Mouse (Mus musculus): ENCODE measurements at regions not wholly inside any gene's neighbourhood (a gene's known extent, or its start where the extent isn't known, plus 50 kb on each side); places are given as distances from the start of the nearest gene placed in this dataset.

DNA sequence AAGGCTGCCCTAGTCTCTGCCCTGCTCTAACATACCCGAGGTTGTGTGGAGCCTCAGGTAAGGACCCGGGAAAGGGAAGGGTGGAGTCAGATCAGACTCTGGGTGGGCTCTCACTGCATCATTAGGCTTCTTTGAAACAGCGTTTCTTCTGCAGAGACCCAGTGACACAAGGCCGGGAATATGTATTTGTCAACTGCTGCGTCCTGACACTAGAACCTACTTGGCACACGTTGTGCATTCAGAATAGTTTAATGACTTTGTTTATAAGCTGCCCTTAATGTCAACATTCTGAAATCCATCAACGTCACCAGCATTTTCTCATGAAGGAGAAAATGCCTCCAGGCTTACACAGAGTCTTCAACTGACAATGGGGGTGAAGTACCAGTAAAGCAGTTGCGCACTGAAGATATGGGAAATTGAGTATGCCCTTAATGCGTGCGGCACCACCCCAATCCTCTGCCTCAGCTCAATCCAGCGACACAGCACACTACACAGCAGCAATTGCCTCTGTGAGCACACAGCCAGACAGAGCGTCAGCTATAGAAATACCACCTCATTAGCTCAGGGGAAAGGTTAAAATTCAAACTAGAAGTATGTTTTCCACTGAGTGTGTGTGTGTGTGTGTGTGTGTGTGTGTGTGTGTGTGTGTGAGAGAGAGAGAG, 152.7 kb upstream of the Spdye4c start:
- Histone ChIP-seq H3K27me3 (ENCODE audit: control insufficient read depth, insufficient read depth, low read length) (no peaks in the 10 kb centered on the region), H3K36me3 (ENCODE audit: control insufficient read depth, insufficient read depth, low read length) (no peaks in the 10 kb centered on the region), H3K9me3 (replicated peaks; ENCODE audit: control insufficient read depth, low read length) (no peaks in the 10 kb centered on the region), H3K4me1 (ENCODE audit: control insufficient read depth, insufficient read depth, low read length) (peaks cover 3% of the 10 kb centered on the region; the same call in 1 of the 2 replicates), H3K4me2 (no peak overlapping the region), H3K4me3 (ENCODE audit: low read depth, low read length) (no peak overlapping the region), H3K9ac (ENCODE audit: low read depth, low read length) (no peak overlapping the region), H3K27ac (ENCODE audit: low read depth, low read length) (no peak overlapping the region)
- WGBS (ENCODE audit: insufficient replicate concordance) = 62% methylated on average over 12 of the region's 12 CpGs
- no peak for ATAC-seq (replicated peaks; ENCODE audit: insufficient number of reproducible peaks, low FRiP score, low TSS enrichment)

DNA sequence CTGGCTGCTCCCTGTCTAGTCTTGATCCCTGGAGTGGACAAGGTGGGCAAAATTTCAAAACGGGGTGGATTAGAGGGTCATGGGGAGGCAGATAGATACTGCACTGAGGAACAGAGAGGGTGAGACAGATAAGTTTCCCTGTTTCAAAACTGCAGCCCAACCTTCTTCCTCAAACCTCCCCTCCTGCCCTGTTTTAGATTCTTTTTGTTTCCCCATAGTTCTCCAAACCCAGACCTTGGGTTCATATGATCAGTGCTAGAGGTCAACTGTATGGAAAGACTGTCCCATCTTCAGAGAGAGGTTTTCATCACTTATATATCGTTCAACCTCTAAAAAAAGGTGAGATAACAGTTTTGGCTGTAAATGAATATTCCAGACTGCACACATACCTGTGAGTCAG, 152.1 kb upstream of the Spdye4c start:
- no peaks in the 10 kb centered on the region for H3K36me3 ChIP-seq (ENCODE audit: control insufficient read depth, insufficient read depth, low read length)
- peaks cover 3% of the 10 kb centered on the region; the same call in 1 of the 2 replicates for H3K4me1 ChIP-seq (ENCODE audit: control insufficient read depth, insufficient read depth, low read length)
- no peak for ATAC-seq (replicated peaks; ENCODE audit: insufficient number of reproducible peaks, low FRiP score, low TSS enrichment)
- 69% methylated on average over 2 of the region's 2 CpGs for WGBS (ENCODE audit: insufficient replicate concordance)
- no peaks in the 10 kb centered on the region for H3K9me3 ChIP-seq (replicated peaks; ENCODE audit: control insufficient read depth, low read length)
- H3K9ac ChIP-seq (ENCODE audit: low read depth, low read length) = no peak overlapping the region
- H3K27ac ChIP-seq (ENCODE audit: low read depth, low read length) = no peak overlapping the region
- H3K4me3 ChIP-seq (ENCODE audit: low read depth, low read length) = no peak overlapping the region
- no peaks in the 10 kb centered on the region for H3K27me3 ChIP-seq (ENCODE audit: control insufficient read depth, insufficient read depth, low read length)
- no peak overlapping the region for H3K4me2 ChIP-seq

DNA sequence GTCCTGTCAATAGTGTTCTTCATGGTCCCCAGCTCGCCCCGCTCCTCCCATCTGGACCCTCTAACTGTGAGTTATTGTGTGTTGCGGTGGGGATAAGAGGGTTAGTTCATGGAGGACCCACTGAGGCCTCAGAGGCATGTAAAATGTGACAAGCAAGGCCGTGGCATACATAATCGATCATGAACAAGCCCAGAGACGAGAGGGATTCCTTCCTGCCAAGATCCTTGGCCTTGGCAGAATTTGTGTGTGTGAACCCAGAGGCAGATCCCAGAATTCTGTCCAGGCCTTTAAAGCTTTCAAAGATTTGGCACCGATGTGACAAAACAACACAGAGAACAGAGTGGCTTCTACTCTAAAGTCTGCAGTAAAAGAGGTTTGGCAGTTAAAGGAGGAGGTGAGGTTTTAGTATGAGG, 146.4 kb upstream of the Spdye4c start:
- H3K27ac ChIP-seq (ENCODE audit: low read depth, low read length) = no peak overlapping the region
- H3K4me1 ChIP-seq (ENCODE audit: control insufficient read depth, insufficient read depth, low read length) = no peaks in the 10 kb centered on the region
- H3K4me2 ChIP-seq = no peak overlapping the region
- ATAC-seq (replicated peaks; ENCODE audit: insufficient number of reproducible peaks, low FRiP score, low TSS enrichment) = no peak
- no peaks in the 10 kb centered on the region for H3K9me3 ChIP-seq (replicated peaks; ENCODE audit: control insufficient read depth, low read length)
- WGBS (ENCODE audit: insufficient replicate concordance) = 84% methylated on average over 7 of the region's 7 CpGs
- no peaks in the 10 kb centered on the region for H3K27me3 ChIP-seq (ENCODE audit: control insufficient read depth, insufficient read depth, low read length)
- H3K4me3 ChIP-seq (ENCODE audit: low read depth, low read length) = no peak overlapping the region
- no peaks in the 10 kb centered on the region for H3K36me3 ChIP-seq (ENCODE audit: control insufficient read depth, insufficient read depth, low read length)
- no peak overlapping the region for H3K9ac ChIP-seq (ENCODE audit: low read depth, low read length)

DNA sequence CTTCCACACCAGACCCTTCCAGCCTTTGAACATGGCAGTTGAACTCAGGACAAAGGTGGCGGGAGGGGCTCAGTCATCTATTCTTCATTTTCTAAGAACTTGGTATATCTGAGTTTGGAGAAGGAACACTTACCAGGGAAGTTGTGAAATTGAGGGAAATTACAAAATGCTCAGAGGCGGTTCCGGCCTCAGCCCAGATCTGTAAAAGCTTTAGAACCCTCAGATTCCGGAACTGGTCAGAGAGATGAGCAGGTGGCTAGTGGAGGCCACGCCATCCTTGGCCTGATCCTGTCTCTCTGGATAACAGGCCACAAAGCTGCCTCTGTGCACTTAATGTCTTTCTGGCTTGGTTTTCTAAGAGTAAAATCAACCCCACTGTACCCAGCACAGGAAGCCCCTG, 145.6 kb upstream of the Spdye4c start:
- Histone ChIP-seq H3K4me3 (ENCODE audit: low read depth, low read length) (no peak overlapping the region), H3K9ac (ENCODE audit: low read depth, low read length) (no peak overlapping the region), H3K9me3 (replicated peaks; ENCODE audit: control insufficient read depth, low read length) (no peaks in the 10 kb centered on the region), H3K4me2 (no peak overlapping the region), H3K27me3 (ENCODE audit: control insufficient read depth, insufficient read depth, low read length) (no peaks in the 10 kb centered on the region), H3K4me1 (ENCODE audit: control insufficient read depth, insufficient read depth, low read length) (no peaks in the 10 kb centered on the region), H3K27ac (ENCODE audit: low read depth, low read length) (no peak overlapping the region), H3K36me3 (ENCODE audit: control insufficient read depth, insufficient read depth, low read length) (no peaks in the 10 kb centered on the region)
- no peak for ATAC-seq (replicated peaks; ENCODE audit: insufficient number of reproducible peaks, low FRiP score, low TSS enrichment)
- 90% methylated on average over 5 of the region's 5 CpGs for WGBS (ENCODE audit: insufficient replicate concordance)

DNA sequence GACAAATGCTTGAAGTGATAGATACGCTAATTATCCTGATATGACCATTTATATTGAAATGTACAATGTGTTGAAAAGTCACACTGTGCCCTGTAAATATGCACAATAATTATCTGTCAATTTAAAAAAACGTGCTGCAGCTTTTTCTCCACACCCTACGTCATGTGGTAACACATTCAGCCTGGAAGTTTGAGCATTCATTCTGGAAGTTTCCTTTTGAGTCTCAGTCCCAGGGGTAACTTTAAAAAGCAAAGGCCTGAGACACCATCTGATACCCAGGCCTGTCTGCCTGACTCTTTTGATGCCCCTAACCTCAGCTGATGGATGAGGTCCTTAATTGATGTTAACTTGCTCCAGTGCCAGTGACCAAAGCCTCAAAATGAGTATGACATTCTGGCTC, 141.7 kb upstream of the Spdye4c start:
- H3K9me3 ChIP-seq (replicated peaks; ENCODE audit: control insufficient read depth, low read length) = no peaks in the 10 kb centered on the region
- H3K4me3 ChIP-seq (ENCODE audit: low read depth, low read length) = no peak overlapping the region
- no peaks in the 10 kb centered on the region for H3K4me1 ChIP-seq (ENCODE audit: control insufficient read depth, insufficient read depth, low read length)
- ATAC-seq (replicated peaks; ENCODE audit: insufficient number of reproducible peaks, low FRiP score, low TSS enrichment) = no peak
- no peak overlapping the region for H3K9ac ChIP-seq (ENCODE audit: low read depth, low read length)
- no peak overlapping the region for H3K4me2 ChIP-seq
- H3K27me3 ChIP-seq (ENCODE audit: control insufficient read depth, insufficient read depth, low read length) = no peaks in the 10 kb centered on the region
- WGBS (ENCODE audit: insufficient replicate concordance) = 74% methylated on average over 3 of the region's 3 CpGs
- no peaks in the 10 kb centered on the region for H3K36me3 ChIP-seq (ENCODE audit: control insufficient read depth, insufficient read depth, low read length)
- no peak overlapping the region for H3K27ac ChIP-seq (ENCODE audit: low read depth, low read length)

DNA sequence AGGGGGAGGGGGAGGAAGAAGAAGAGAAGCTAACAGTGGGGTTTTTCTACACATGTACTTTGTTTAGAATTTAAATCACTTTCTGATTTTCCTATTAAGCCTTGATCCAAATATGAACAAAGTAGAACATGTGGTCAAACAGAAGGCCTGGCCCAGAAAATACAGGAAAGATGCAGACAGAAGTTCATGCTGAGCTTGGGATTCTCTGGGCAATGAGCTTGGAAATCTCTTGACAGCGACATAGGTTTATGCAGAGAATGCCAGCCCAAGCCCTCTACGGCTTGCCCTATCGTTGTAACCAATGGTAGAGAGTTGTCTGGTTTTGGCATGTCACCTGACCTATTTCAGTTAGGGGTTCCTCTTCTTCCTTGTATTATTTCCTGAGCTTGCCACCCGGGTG, 141.0 kb upstream of the Spdye4c start:
- Histone ChIP-seq H3K36me3 (ENCODE audit: control insufficient read depth, insufficient read depth, low read length) (no peaks in the 10 kb centered on the region), H3K4me2 (no peak overlapping the region), H3K27me3 (ENCODE audit: control insufficient read depth, insufficient read depth, low read length) (no peaks in the 10 kb centered on the region), H3K9ac (ENCODE audit: low read depth, low read length) (no peak overlapping the region), H3K4me3 (ENCODE audit: low read depth, low read length) (no peak overlapping the region), H3K27ac (ENCODE audit: low read depth, low read length) (no peak overlapping the region), H3K4me1 (ENCODE audit: control insufficient read depth, insufficient read depth, low read length) (no peaks in the 10 kb centered on the region), H3K9me3 (replicated peaks; ENCODE audit: control insufficient read depth, low read length) (no peaks in the 10 kb centered on the region)
- WGBS (ENCODE audit: insufficient replicate concordance) = 79% methylated on average over 4 of the region's 4 CpGs
- ATAC-seq (replicated peaks; ENCODE audit: insufficient number of reproducible peaks, low FRiP score, low TSS enrichment) = no peak

DNA sequence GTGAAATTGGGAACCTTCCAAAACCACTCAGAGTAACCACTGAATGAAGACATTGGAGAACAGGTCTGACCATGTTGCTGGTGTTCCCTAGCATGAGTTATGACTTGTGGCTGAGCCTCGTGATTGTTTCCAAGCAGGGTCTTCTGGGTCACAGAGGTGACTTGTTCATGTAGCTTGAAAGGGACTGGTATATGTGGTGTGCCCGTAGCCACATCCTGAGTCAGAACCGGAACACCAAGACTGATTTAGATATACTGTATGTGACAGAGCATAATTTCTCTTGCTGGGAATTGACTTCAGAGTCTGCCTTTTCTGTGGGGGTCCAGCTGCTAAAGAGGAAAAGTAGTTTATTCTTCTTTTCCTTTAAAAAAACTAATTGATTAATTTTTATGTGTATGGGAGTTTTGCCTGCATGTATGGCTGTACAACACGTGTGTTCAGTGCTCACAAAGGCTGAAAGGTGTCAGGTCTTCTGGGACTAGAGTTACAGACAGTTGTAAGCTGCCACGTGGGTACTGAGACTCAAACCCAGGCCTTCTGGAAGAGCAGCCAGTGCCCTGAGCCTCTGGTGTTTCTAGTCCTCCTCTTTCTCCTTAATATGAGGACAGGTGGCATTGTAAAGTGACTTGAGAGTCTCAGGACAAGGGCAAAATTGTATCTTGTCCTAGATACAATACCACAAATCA, 139.3 kb upstream of the Spdye4c start:
- WGBS (ENCODE audit: insufficient replicate concordance) = 71% methylated on average over 5 of the region's 5 CpGs
- H3K9ac ChIP-seq (ENCODE audit: low read depth, low read length) = no peak overlapping the region
- no peaks in the 10 kb centered on the region for H3K36me3 ChIP-seq (ENCODE audit: control insufficient read depth, insufficient read depth, low read length)
- no peak for ATAC-seq (replicated peaks; ENCODE audit: insufficient number of reproducible peaks, low FRiP score, low TSS enrichment)
- no peaks in the 10 kb centered on the region for H3K27me3 ChIP-seq (ENCODE audit: control insufficient read depth, insufficient read depth, low read length)
- no peaks in the 10 kb centered on the region for H3K9me3 ChIP-seq (replicated peaks; ENCODE audit: control insufficient read depth, low read length)
- H3K4me1 ChIP-seq (ENCODE audit: control insufficient read depth, insufficient read depth, low read length) = no peaks in the 10 kb centered on the region
- no peak overlapping the region for H3K27ac ChIP-seq (ENCODE audit: low read depth, low read length)
- H3K4me3 ChIP-seq (ENCODE audit: low read depth, low read length) = no peak overlapping the region
- no peak overlapping the region for H3K4me2 ChIP-seq

DNA sequence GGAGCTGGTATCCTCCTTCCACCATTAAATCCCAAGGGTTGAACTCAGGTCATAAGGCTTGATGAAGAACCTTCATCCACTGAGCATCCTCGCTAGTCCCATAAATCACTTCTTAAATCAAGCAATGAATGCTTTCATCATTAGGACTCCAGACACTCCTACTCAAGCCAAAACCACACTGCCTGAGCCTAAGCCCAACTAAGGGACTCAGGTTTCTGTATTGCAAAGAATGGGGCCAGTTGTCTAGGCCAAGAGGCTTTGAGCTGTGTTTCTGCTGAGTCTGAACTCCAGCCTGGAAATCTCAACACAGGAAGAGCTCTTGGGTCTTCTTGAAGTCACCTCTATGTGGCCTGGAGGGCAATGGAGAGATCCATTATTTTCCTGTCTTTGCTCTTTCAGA, 138.4 kb upstream of the Spdye4c start:
- H3K9ac ChIP-seq (ENCODE audit: low read depth, low read length) = no peak overlapping the region
- WGBS (ENCODE audit: insufficient replicate concordance) = 88% methylated on average over 1 of the region's 1 CpGs
- H3K36me3 ChIP-seq (ENCODE audit: control insufficient read depth, insufficient read depth, low read length) = no peaks in the 10 kb centered on the region
- no peak overlapping the region for H3K27ac ChIP-seq (ENCODE audit: low read depth, low read length)
- H3K9me3 ChIP-seq (replicated peaks; ENCODE audit: control insufficient read depth, low read length) = no peaks in the 10 kb centered on the region
- H3K4me2 ChIP-seq = no peak overlapping the region
- no peak for ATAC-seq (replicated peaks; ENCODE audit: insufficient number of reproducible peaks, low FRiP score, low TSS enrichment)
- no peak overlapping the region for H3K4me3 ChIP-seq (ENCODE audit: low read depth, low read length)
- no peaks in the 10 kb centered on the region for H3K4me1 ChIP-seq (ENCODE audit: control insufficient read depth, insufficient read depth, low read length)
- H3K27me3 ChIP-seq (ENCODE audit: control insufficient read depth, insufficient read depth, low read length) = no peaks in the 10 kb centered on the region

DNA sequence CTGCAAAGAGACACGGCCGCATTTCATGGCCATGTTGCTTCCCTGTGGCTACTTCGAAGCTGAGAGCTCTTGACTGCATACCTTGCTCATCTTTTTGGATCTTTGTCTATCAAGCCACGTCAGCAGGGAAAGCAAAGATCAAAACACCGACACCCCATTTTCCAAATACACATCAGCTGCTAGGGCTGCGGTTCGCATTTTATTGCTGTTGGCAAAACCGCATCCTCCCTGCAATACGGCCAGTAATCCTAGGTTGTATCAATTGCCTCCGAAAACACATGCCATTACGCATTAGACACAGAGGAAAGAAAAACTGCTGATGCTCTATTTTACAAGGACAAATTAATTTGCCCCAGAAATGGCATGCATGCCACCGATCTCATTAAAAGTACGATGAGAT, 136.5 kb upstream of the Spdye4c start:
- Histone ChIP-seq H3K36me3 (ENCODE audit: control insufficient read depth, insufficient read depth, low read length) (no peaks in the 10 kb centered on the region), H3K4me3 (ENCODE audit: low read depth, low read length) (no peak overlapping the region), H3K4me2 (no peak overlapping the region), H3K9me3 (replicated peaks; ENCODE audit: control insufficient read depth, low read length) (no peaks in the 10 kb centered on the region), H3K9ac (ENCODE audit: low read depth, low read length) (no peak overlapping the region), H3K27me3 (ENCODE audit: control insufficient read depth, insufficient read depth, low read length) (no peaks in the 10 kb centered on the region), H3K27ac (ENCODE audit: low read depth, low read length) (no peak overlapping the region), H3K4me1 (ENCODE audit: control insufficient read depth, insufficient read depth, low read length) (no peaks in the 10 kb centered on the region)
- ATAC-seq (replicated peaks; ENCODE audit: insufficient number of reproducible peaks, low FRiP score, low TSS enrichment) = no peak
- WGBS (ENCODE audit: insufficient replicate concordance) = 84% methylated on average over 13 of the region's 13 CpGs
